Mouse (Mus musculus): ENCODE measurements around the gene Klhdc1.

Gene Klhdc1

DNA sequence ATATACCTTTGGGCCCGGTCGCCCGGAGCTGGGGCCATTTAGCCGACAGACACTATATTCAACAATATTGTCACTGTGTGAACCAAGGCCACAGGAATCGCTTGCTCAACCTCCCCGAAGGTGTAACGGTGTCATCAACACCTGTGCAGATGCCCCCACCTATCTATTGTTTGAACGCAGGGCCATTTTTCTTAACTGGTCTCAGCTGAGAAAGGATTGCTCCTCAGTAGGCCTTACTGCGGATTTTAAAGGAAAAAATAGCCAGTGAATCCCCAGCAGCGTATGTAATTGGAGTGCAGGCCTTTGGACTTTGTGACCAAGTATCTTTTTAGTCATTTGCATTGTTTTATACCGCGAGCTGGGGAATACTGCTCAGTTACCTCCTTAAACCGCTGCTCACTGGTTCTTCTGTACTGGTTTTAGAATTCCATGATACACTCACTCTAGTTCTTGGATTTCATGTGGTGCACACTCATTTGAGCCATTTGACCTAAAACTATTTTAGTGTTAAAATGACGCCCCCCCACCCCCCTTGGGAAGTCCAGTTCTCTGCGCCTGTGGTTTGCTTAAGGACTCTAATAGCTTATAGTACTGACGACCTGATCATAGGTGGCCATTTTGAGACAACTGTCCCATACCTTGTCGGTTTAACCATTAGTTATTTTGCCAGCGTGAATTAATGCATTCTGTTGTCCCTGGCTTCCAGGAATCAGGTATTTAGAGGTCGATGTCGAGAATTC is 56.6 kb downstream of the Klhdc1 start:
- DNase-seq = no peak

DNA sequence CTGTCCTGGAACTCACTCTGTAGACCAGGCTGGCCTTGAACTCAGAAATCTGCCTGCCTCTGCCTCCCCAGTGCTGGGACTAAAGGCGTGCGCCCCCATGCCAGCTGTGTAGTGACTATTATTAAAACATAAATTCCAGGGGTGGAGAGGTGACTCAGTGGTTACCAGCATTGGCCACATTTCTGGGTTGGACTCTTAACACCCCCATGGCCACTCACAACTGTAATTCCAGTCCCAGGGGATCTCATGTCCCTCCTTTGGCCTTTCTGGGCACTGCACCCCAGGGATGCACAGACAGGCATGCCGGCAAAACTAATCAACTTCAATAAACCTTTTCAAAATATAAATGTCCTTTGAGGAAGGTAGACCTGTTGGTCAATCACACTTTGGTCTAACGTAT is 57.3 kb downstream of the Klhdc1 start:
- DNase-seq = no peak

- peak; percentile 68 for DNase-seq
Observed at GRCm38 (mm10) chr12:69299231-69299630, 58.3 kb downstream of the Klhdc1 start.

GRCm38 (mm10) chr12:69299831-69300230 is 58.9 kb downstream of the Klhdc1 start:
- DNase-seq = no peak

- no peak for DNase-seq
Observed at GRCm38 (mm10) chr12:69300391-69300790, 59.4 kb downstream of the Klhdc1 start.

GRCm38 (mm10) chr12:69302171-69302570 is 61.2 kb downstream of the Klhdc1 start:
- no peak for DNase-seq

DNA sequence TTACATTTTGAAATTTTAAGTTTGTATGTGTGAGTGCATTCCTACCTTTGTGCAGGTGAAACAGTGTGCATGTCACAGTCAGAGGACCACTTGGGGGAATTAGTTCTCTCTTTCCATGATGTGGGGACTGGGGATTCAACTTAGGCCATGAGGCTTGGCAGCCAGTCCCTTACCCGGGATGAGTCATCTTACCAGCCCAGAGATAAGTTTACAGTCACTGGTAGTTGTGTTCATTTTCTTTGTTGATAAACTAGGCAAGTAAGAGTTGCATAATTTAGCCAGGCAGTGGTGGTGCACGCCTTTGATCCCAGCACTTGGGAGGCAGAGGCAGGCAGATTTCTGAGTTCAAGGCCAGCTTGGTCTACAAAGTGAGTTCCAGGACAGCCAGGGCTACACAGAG is 63.1 kb downstream of the Klhdc1 start:
- no peak for DNase-seq

DNA sequence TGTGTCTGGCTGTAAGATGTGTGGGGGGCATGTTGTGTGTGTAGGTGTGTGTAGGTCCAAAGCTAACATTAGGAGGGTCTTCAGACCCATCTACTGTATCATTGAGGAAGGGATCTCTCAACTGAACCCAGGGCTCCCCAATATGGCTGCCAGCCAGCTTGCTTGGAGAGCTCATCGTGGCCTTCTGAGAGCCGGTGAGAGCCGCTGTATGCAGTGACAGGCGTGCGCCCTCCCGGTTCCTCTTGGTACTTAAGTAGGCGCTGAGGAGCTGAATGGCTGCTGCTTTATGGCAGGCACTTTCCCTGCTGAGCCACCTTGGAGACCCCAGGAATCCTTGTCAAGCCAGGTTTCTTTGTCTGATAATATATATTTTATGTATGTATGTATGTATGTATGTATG is 65.4 kb downstream of the Klhdc1 start:
- DNase-seq = no peak

GRCm38 (mm10) chr12:69309659-69310058 is 68.7 kb downstream of the Klhdc1 start:
- no peak for DNase-seq

GRCm38 (mm10) chr12:69318431-69318830 is 77.5 kb downstream of the Klhdc1 start:
- DNase-seq = no peak

DNA sequence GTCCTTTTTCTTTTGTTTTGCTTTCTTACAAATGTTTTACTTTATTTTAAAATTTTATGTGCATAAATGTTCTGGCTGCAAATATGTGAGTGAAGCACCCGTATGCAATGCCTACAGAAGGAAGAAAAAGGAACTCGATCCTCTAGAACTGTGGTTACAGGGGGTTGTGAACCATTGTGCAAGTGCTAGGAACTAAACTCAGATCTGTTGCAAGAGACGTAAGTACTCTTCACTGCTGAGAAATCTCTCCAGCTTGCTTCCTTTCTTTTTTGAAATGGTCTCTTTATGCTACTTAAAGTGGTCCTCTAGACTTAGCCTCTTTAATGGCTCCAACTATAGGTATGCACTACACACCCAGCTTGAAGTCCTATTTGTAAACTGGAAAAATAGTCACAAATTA is 90.2 kb downstream of the Klhdc1 start:
- no peak for DNase-seq

GRCm38 (mm10) chr12:69332147-69332546 is 91.2 kb downstream of the Klhdc1 start:
- DNase-seq = no peak

DNA sequence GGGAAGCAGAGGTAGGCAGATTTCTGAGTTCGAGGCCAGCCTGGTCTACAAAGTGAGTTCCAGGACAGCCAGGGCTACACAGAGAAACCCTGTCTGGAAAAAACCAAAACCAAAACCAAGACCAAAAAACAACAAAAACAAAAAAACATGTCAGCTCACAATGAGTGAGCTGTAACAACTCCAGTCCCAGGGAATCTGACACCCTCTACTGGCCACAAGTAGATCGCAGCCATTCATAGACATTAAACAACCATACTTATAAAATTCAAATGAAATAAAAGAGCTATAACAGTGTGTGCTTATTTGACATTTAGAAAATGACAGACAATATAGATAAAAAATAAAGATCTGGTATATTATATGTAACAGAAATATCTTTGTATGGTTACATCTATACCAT is 92.6 kb downstream of the Klhdc1 start:
- peak; percentile 38 for DNase-seq
